Mouse (Mus musculus) kidney, adult 2 months (tissue): ENCODE measurements around the gene Ncf1.

Experiments used
- CTCF ChIP-seq: fragments of 200-500 bp; conservative IDR thresholded peaks from 2 replicates; pipeline ENCODE4 v1.5.1; 2011; ENCODE audit warnings: low read depth, mild to moderate bottlenecking, control low read depth, low read length, moderate library complexity, mixed read lengths; ENCODE audit not compliant: insufficient read depth, insufficient read length
- POLR2A ChIP-seq: fragments of 200-500 bp; IDR thresholded peaks from one replicate; pipeline ENCODE4 v1.6.1; 2011; ENCODE audit warnings: low read depth, low read length, control low read depth

GRCm38 (mm10) chr5:134217900-134218299 is 11.5 kb downstream of the Ncf1 start:
- TF ChIP-seq CTCF (no peak), POLR2A (no peak)
